Mouse (Mus musculus) CD8-positive naive resting alpha-beta T cell, adult 57 days (primary cell): ENCODE results near the gene Olfr1141. TPM values are rescaled to one million over a fixed set of nuclear protein-coding genes. Genes with fewer than 3 reads are reported as not detected.

Experiments
- total RNA-seq: library from RNA; stranded (reverse); gene quantifications from one replicate; pipeline ENCODE4 v1.2.4, GENCODE M21; 2023

The Olfr1141 gene
- total RNA-seq, result not detected

GRCm38 (mm10) chr2:87753891-87754290, at the start of gene Olfr1141:
Olfr1141 (minus strand) TSS chr2:87753991.

GRCm38 (mm10) chr2:87800292-87800691, 46.5 kb upstream of the Olfr1141 start, which contains the start of gene Olfr1143:
Olfr1143 (plus strand) TSS chr2:87800592.

GRCm38 (mm10) chr2:87779183-87779582, 25.4 kb upstream of the Olfr1141 start, which contains the start of gene Olfr152:
Olfr152 (plus strand) TSS chr2:87779483.

GRCm38 (mm10) chr2:87743452-87743851, 10.3 kb downstream of the Olfr1141 start, which contains the start of gene Olfr1140:
Olfr1140 (plus strand) TSS chr2:87743752.

GRCm38 (mm10) chr2:87739878-87740277, 13.9 kb downstream of the Olfr1141 start, which contains the start of gene Olfr1138:
Olfr1138 (minus strand) TSS chr2:87739978.

GRCm38 (mm10) chr2:87713079-87713478, 40.7 kb downstream of the Olfr1141 start, which contains the start of gene Olfr1137:
Olfr1137 (minus strand) TSS chr2:87713179.

Other genes starting within 250 kb of the Olfr1141 start
- gene Pramel6, start 247.4 kb downstream of the Olfr1141 start, total RNA-seq, result not detected
- not detected for gene Olfr153, start 222.2 kb downstream of the Olfr1141 start, total RNA-seq
- gene Olfr1128, start 208.4 kb downstream of the Olfr1141 start, total RNA-seq, result not detected
- not detected for gene Olfr1129, start 180.1 kb downstream of the Olfr1141 start, total RNA-seq
- not detected for gene Olfr1130, start 147.8 kb downstream of the Olfr1141 start, total RNA-seq
- not detected for gene Olfr1131, start 126.9 kb downstream of the Olfr1141 start, total RNA-seq
- not detected for gene Olfr1132, start 116.5 kb downstream of the Olfr1141 start, total RNA-seq
- not detected for gene Olfr1133, start 106.6 kb downstream of the Olfr1141 start, total RNA-seq
- not detected for gene Olfr1134, start 95.5 kb downstream of the Olfr1141 start, total RNA-seq
- gene Olfr1135, start 80.3 kb downstream of the Olfr1141 start, total RNA-seq, result not detected
- not detected for gene Olfr1136, start 60.0 kb downstream of the Olfr1141 start, total RNA-seq
- not detected for gene Olfr1137, start 40.8 kb downstream of the Olfr1141 start, total RNA-seq
- gene Olfr1138, start 14.0 kb downstream of the Olfr1141 start, total RNA-seq, result not detected
- gene Olfr1140, start 10.2 kb downstream of the Olfr1141 start, total RNA-seq, result not detected
- gene Olfr152, start 25.5 kb upstream of the Olfr1141 start, total RNA-seq, result not detected
- not detected for gene Olfr1143, start 46.6 kb upstream of the Olfr1141 start, total RNA-seq
- not detected for gene Olfr1145, start 55.8 kb upstream of the Olfr1141 start, total RNA-seq
- gene Olfr1148, start 76.5 kb upstream of the Olfr1141 start, total RNA-seq, result not detected
- gene Olfr1150-ps1, start 90.0 kb upstream of the Olfr1141 start, total RNA-seq, result not detected
- not detected for gene Olfr1151, start 101.9 kb upstream of the Olfr1141 start, total RNA-seq
- not detected for gene Olfr1152, start 112.5 kb upstream of the Olfr1141 start, total RNA-seq
- not detected for gene Olfr1153, start 141.0 kb upstream of the Olfr1141 start, total RNA-seq
- gene Olfr1154, start 151.2 kb upstream of the Olfr1141 start, total RNA-seq, result not detected
- not detected for gene Olfr1155, start 191.1 kb upstream of the Olfr1141 start, total RNA-seq
- not detected for gene Olfr1156, start 199.1 kb upstream of the Olfr1141 start, total RNA-seq
- not detected for gene Olfr1157, start 214.3 kb upstream of the Olfr1141 start, total RNA-seq
- not detected for gene Olfr74, start 220.7 kb upstream of the Olfr1141 start, total RNA-seq
- gene Olfr1158, start 236.1 kb upstream of the Olfr1141 start, total RNA-seq, result not detected